Comparison of ENCODE assay signal across 8 mouse cellular contexts in genomic region chr11:3903046-3903445, GRCm38 (mm10). TPM values are rescaled to one million over a fixed set of nuclear protein-coding genes. Genes with fewer than 3 reads are reported as not detected.
DNase-seq lines count a peak whose midpoint lies in the region; ATAC-seq and TF ChIP-seq lines count a peak whose summit lies in the region.
"Had no signal": no experiment of that assay in that cellular context is flagged by ENCODE, and none has a peak within 500 bp of the region (broad histone marks: within the 10 kb centered on the region; RNA-seq: fewer than 3 reads in every experiment).

No protein-coding gene starts in this region.

- no peaks in the 10 kb centered on the region for H3K27me3 ChIP-seq in myocyte (ENCODE audit: control insufficient read depth, insufficient read depth, insufficient read length)
- no peaks in the 10 kb centered on the region for H3K27me3 ChIP-seq in thymus, adult 2 months (ENCODE audit: control insufficient read depth, insufficient read depth, low read length)
- no peaks in the 10 kb centered on the region for H3K27me3 ChIP-seq in midbrain, embryonic 13.5 days

- no peak for TF ChIP-seq CTCF in gastrocnemius, adult 2 months (IDR thresholded peaks at IDR 0.05)
- TF ChIP-seq CTCF in layer of hippocampus, adult 2 months (conservative IDR thresholded peaks at IDR 0.05) = no peak
- TF ChIP-seq CTCF in thymus, adult 2 months (IDR thresholded peaks at IDR 0.05; ENCODE audit: borderline replicate concordance, control insufficient read depth, extremely low read depth, insufficient read depth, low read length, poor library complexity) = no peak

- TF ChIP-seq POLR2A in myocyte (IDR thresholded peaks at IDR 0.05; ENCODE audit: insufficient read length, low read depth) = peak; percentile 18
- no peak for TF ChIP-seq POLR2A in thymus, adult 2 months (IDR thresholded peaks at IDR 0.05; ENCODE audit: control insufficient read depth, extremely low read depth, insufficient read depth, low read length, poor library complexity)

- H3K9me3 ChIP-seq in midbrain, embryonic 13.5 days = no peaks in the 10 kb centered on the region
- H3K9me3 ChIP-seq: megakaryocyte, embryonic 14.5 days had no signal

- H3K4me2 ChIP-seq in myocyte (ENCODE audit: low read depth) = peak overlapping the region; percentile 58
- no peak overlapping the region for H3K4me2 ChIP-seq in midbrain, embryonic 13.5 days (replicated peaks)

- H3K79me2 ChIP-seq in myocyte (ENCODE audit: control insufficient read depth, insufficient read depth) = peaks cover 30% of the 10 kb centered on the region

- intact Hi-C loops in gastrocnemius, adult 2 months (cut with DNase I) = no loop called here

- H3K27ac ChIP-seq in gastrocnemius, adult 2 months = peak overlapping the region; percentile 90
- H3K27ac ChIP-seq in layer of hippocampus, adult 2 months = peak overlapping the region; percentile 72
- H3K27ac ChIP-seq in thymus, adult 2 months (ENCODE audit: control insufficient read depth, insufficient read depth, low read length) = no peak overlapping the region
- no peak overlapping the region for H3K27ac ChIP-seq in midbrain, embryonic 13.5 days

- DNase-seq in 416B (ENCODE audit: low read depth) (peak; percentile 39), adipocyte (ENCODE audit: low spot score) (peak; percentile 100)
- peak; percentile 90 for DNase-seq in gastrocnemius, adult 2 months
- peak; percentile 52 to 67 for DNase-seq in layer of hippocampus, adult 2 months (ENCODE audit: low spot score in 2 of 2)
- DNase-seq in thymus, adult 2 months = no peak

- peaks cover 38% of the 10 kb centered on the region for H3K36me3 ChIP-seq in myocyte (ENCODE audit: control insufficient read depth, insufficient read depth)
- H3K36me3 ChIP-seq in thymus, adult 2 months (ENCODE audit: control insufficient read depth, insufficient read depth, low read length) = no peaks in the 10 kb centered on the region
- peaks cover 46% of the 10 kb centered on the region for H3K36me3 ChIP-seq in midbrain, embryonic 13.5 days

- no peak for ATAC-seq in midbrain, embryonic 13.5 days

- 83% methylated on average over 5 of the region's 5 CpGs for WGBS in thymus, adult 2 months
- 84% methylated on average over 5 of the region's 5 CpGs for WGBS in midbrain, embryonic 13.5 days

- no peak overlapping the region for H3ac ChIP-seq in myocyte (ENCODE audit: control insufficient read depth, insufficient read length)

- H3K4me1 ChIP-seq in thymus, adult 2 months (replicated peaks; ENCODE audit: control insufficient read depth, insufficient read depth, low read length) = no peaks in the 10 kb centered on the region
- peaks cover 27% of the 10 kb centered on the region for H3K4me1 ChIP-seq in midbrain, embryonic 13.5 days (replicated peaks)

- H3K4me3 ChIP-seq in gastrocnemius, adult 2 months = peak overlapping the region; percentile 46
- no peak overlapping the region for H3K4me3 ChIP-seq in layer of hippocampus, adult 2 months
- H3K4me3 ChIP-seq in myocyte = no peak overlapping the region
- H3K4me3 ChIP-seq in thymus, adult 2 months (ENCODE audit: control insufficient read depth, insufficient read depth, low read length) = no peak overlapping the region
- H3K4me3 ChIP-seq in midbrain, embryonic 13.5 days (replicated peaks) = no peak overlapping the region
- H3K4me3 ChIP-seq: megakaryocyte, embryonic 14.5 days had no signal

- no peak overlapping the region for H3K9ac ChIP-seq in midbrain, embryonic 13.5 days (replicated peaks)

TF ChIP-seq in myocyte, 11 proteins besides CTCF, POLR2A, EP300 and RAD21:
- TF ChIP-seq POLR2AphosphoS2 (IDR thresholded peaks at IDR 0.05; ENCODE audit: insufficient read length, low read depth) = peak; percentile 65
- no peak for TF ChIP-seq REST (IDR thresholded peaks at IDR 0.05; ENCODE audit: insufficient read depth, insufficient read length)
- TF ChIP-seq TCF3 (IDR thresholded peaks at IDR 0.05; ENCODE audit: insufficient read length, low read depth) = no peak

RNA-seq across cellular contexts. Expression of gene Dusp18, which starts 8.0 kb away (rescaled TPM):
- total RNA-seq in gastrocnemius, adult 2 months (2021) = 10 to 100 TPM in 1 of 2 experiments, 1 to 10 TPM in 1; 8.8 to 14.7 TPM
- 10 to 100 TPM; 24.6 to 26.0 TPM for total RNA-seq in layer of hippocampus, adult 2 months (2021)
- 26.5 TPM for polyA plus RNA-seq in myocyte (2012; fragmentation: generic; extraction: Trizol)
- polyA plus RNA-seq in thymus, adult 2 months (2012; rRNA removed) = 1.1 and 2.4 TPM in 2 replicates
- 39.2 and 39.8 TPM in 2 replicates for polyA plus RNA-seq in midbrain, embryonic 13.5 days (2015; fragmentation: Nextera tagmentation; extraction: Ambion mirVana)

RNA-seq across cellular contexts. Expression of gene 4921536K21Rik, which starts 8.1 kb away (rescaled TPM):
- under 1 TPM; 0.10 to 0.31 TPM for total RNA-seq in gastrocnemius, adult 2 months (2021)
- total RNA-seq in layer of hippocampus, adult 2 months (2021) = under 1 TPM; 0.39 to 0.41 TPM
- polyA plus RNA-seq in myocyte (2012; fragmentation: generic; extraction: Trizol) = 1.3 TPM
- polyA plus RNA-seq in thymus, adult 2 months (2012; rRNA removed) = 0.07 TPM in 1 of 2 replicates, not detected in the other
- polyA plus RNA-seq in midbrain, embryonic 13.5 days (2015; fragmentation: Nextera tagmentation; extraction: Ambion mirVana) = 0.54 and 0.67 TPM in 2 replicates

RNA-seq across cellular contexts. Expression of gene Slc35e4, which starts 11.4 kb away (rescaled TPM):
- total RNA-seq in gastrocnemius, adult 2 months (2021) = 10 to 100 TPM; 18.4 to 19.6 TPM
- 10 to 100 TPM; 16.9 TPM for total RNA-seq in layer of hippocampus, adult 2 months (2021)
- 69.6 TPM for polyA plus RNA-seq in myocyte (2012; fragmentation: generic; extraction: Trizol)
- polyA plus RNA-seq in thymus, adult 2 months (2012; rRNA removed) = 3.6 and 3.9 TPM in 2 replicates
- 10.3 TPM in 2 replicates for polyA plus RNA-seq in midbrain, embryonic 13.5 days (2015; fragmentation: Nextera tagmentation; extraction: Ambion mirVana)

RNA-seq across cellular contexts. Expression of gene Tcn2, which starts 28.9 kb away (rescaled TPM):
- total RNA-seq in gastrocnemius, adult 2 months (2021) = 10 to 100 TPM; 11.9 to 18.2 TPM
- total RNA-seq in layer of hippocampus, adult 2 months (2021) = 10 to 100 TPM; 18.5 to 19.4 TPM
- 16.4 TPM for polyA plus RNA-seq in myocyte (2012; fragmentation: generic; extraction: Trizol)
- polyA plus RNA-seq in thymus, adult 2 months (2012; rRNA removed) = 49.4 and 60.3 TPM in 2 replicates
- polyA plus RNA-seq in midbrain, embryonic 13.5 days (2015; fragmentation: Nextera tagmentation; extraction: Ambion mirVana) = 16.6 and 20.3 TPM in 2 replicates

RNA-seq across cellular contexts. Expression of gene Osbp2, which starts 39.3 kb away (rescaled TPM):
- total RNA-seq in gastrocnemius, adult 2 months (2021) = 1 to 10 TPM in 1 of 2 experiments, under 1 TPM in 1; 0.71 to 1.3 TPM
- 10 to 100 TPM; 81.4 to 86.7 TPM for total RNA-seq in layer of hippocampus, adult 2 months (2021)
- polyA plus RNA-seq in myocyte (2012; fragmentation: generic; extraction: Trizol) = 1.3 TPM
- polyA plus RNA-seq in thymus, adult 2 months (2012; rRNA removed) = 0.27 and 1.1 TPM in 2 replicates
- 12.7 and 14.9 TPM in 2 replicates for polyA plus RNA-seq in midbrain, embryonic 13.5 days (2015; fragmentation: Nextera tagmentation; extraction: Ambion mirVana)

Comparison
In these comparisons a context has a peak if more than half of its experiments do, and no peak if none do; other contexts are left out.
1. H3K27ac ChIP-seq: peak in gastrocnemius, adult 2 months (single experiment) and layer of hippocampus, adult 2 months (single experiment); none in thymus, adult 2 months (single experiment) and midbrain, embryonic 13.5 days (single experiment).